Mouse (Mus musculus): Measurements from ENCODE around the gene Icam4.
A peak's percentile ranks its signal among the peaks of the same experiment; 100 is the strongest.
"Not testable (repeated sequence)": the region's sequence is repeated elsewhere in the genome, so short reads cannot be mapped to it uniquely, and the experiment has no call there.

The Icam4 gene

GRCm38 (mm10) chr9:21033136-21033535 is 4.0 kb downstream of the Icam4 start:
- DNase-seq (ENCODE audit: low read depth in 1 of 2, low spot score in 2 of 2): peak; percentile 68 to 84

DNA sequence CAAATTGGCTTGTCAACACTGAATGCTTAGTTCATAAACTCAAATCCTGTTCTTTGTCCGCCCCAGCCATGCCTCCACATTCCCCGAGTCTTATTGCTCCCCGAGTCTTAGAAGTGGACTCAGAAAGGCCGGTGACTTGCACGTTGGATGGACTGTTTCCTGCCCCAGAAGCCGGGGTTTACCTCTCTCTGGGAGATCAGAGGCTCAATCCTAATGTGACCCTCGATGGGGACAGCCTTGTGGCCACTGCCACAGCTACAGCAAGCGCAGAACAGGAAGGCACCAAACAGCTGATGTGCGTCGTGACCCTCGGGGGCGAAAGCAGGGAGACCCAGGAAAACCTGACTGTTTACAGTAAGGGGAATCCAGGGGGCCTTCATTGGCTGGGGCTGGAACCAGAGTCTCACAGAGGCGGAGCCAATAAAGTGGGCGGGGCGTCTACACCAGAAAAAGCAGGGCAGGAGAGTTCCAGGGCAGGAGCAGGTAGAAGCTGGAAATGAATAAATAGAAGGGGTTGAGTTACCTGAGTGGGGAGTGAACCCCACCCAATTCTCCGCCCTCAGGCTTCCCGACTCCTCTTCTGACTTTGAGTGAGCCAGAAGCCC is 5.4 kb downstream of the Icam4 start:
- no peak for DNase-seq (ENCODE audit: low read depth in 1 of 2, low spot score in 2 of 2)

DNA sequence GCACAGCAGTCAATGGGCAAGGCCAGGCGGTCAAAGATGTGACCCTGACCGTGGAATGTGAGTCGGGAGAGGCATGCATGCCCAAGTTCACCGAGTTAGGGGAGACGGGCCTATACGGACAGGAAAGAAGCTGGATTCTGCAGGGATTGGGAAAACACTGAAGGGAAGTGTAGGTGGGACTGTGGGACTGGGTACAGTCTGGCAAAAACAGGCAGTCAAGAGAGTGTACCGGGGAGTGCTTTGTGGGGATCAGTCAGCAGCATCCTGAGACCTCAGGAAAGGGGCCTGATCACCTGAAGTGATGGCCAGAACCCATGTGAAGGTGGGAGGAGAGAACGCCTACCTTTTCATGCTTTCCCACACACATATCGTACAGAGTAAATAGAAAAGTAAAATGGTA is 6.4 kb downstream of the Icam4 start:
- DNase-seq (ENCODE audit: low read depth in 1 of 2, low spot score in 2 of 2): no peak

GRCm38 (mm10) chr9:21036161-21036560 is 7.0 kb downstream of the Icam4 start:
- no peak for DNase-seq (ENCODE audit: low read depth in 1 of 2, low spot score in 2 of 2)

GRCm38 (mm10) chr9:21036666-21037065 is 7.5 kb downstream of the Icam4 start:
- DNase-seq (ENCODE audit: low read depth in 1 of 2, low spot score in 2 of 2): no peak

- DNase-seq (ENCODE audit: low read depth in 1 of 2, low spot score in 2 of 2): no peak
Measured at GRCm38 (mm10) chr9:21037481-21037891, 8.3 kb downstream of the Icam4 start.

GRCm38 (mm10) chr9:21039779-21040178 is 10.6 kb downstream of the Icam4 start:
- DNase-seq (ENCODE audit: low read depth in 1 of 2, low spot score in 2 of 2): no peak

GRCm38 (mm10) chr9:21041308-21041707 is 12.1 kb downstream of the Icam4 start:
- no peak for DNase-seq (ENCODE audit: low read depth in 1 of 2, low spot score in 2 of 2)

DNA sequence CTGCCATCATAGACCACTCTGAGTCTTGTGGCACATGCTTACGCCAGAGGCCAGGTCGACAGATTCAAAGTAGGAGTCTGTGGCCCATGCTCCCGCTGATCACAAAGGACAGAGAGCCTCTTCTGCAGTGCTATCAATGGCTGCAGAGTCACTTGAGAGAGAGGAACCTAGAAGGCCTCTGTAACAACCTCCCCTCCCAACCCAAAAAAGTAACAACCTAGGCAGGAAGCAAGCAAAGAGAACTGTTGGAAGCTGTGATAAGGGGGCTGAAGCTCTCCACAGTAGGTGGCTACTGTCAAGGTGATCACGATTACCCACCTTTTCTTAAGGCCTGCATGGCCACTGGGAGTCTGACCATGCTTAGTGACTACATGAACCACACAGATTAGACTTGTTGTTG is 14.4 kb downstream of the Icam4 start:
- DNase-seq (ENCODE audit: low read depth in 1 of 2, low spot score in 2 of 2): no peak

DNA sequence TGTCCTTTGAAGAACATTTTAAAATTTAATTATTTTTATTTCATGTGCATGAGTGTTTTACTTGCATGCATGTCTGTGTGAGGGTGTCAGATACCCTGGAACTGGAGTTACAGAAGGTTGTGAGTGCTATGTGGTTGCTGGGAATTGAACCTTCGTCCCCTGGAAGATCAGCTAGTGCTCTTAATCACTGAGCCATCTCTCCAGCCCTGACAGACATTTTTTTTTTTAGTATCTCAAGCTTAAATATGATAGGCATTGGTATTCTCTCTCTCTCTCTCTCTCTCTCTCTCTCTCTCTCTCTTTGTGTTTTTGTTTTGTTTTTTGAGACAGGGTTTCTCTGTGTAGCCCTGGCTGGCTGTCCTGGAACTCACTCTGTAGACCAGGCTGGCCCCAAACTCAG is 15.6 kb downstream of the Icam4 start:
- DNase-seq (ENCODE audit: low read depth in 1 of 2, low spot score in 2 of 2): not testable (repeated sequence)

DNA sequence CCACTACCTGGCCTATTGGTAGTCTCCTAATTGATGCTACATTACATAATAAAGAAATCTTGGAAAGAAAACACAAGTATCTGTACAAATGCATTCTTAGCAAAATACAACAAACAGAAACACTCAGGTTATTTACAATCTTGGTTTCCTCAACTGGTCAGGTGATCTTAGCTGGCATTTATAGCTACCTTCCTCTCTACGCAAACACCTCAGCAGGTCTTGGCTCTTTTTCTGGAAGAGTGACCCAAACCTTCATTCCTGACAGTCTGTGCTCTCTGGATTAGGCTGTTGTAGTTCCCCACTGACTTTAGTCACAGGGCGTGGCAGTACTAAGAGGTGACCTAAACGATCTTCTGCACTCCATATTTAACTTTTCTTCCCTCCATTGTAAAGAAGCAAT is 16.1 kb downstream of the Icam4 start:
- no peak for DNase-seq (ENCODE audit: low read depth in 1 of 2, low spot score in 2 of 2)

DNA sequence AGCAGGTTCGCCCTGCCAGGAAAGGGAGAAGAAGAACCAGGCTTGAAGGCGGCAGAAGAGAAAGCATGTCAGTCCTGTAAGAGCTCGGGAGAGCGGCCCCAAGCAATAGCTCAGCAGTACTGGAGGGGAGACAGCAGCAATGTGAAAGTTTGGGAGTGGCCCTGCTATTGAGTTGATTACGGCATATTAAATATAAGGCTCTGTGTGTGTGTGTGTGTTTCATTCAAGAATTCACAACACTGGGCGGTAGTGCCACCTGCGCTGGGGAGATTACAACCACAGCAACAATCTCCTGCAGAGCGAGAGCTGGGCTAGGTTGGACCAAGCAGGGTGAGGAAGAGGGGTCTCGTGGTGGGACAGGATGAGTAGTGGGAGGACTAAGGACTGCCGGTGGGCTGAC is 22.4 kb downstream of the Icam4 start:
- no peak for DNase-seq (ENCODE audit: low read depth in 1 of 2, low spot score in 2 of 2)

- DNase-seq (ENCODE audit: low read depth in 1 of 2, low spot score in 2 of 2): no peak
Measured at GRCm38 (mm10) chr9:21062928-21063327, 33.8 kb downstream of the Icam4 start.

- DNase-seq (ENCODE audit: low read depth in 1 of 2, low spot score in 2 of 2): no peak
Measured at GRCm38 (mm10) chr9:21067006-21067684, 38.0 kb downstream of the Icam4 start, which contains the start of gene Zglp1. Zglp1 (minus strand) TSS chr9:21067093.

DNA sequence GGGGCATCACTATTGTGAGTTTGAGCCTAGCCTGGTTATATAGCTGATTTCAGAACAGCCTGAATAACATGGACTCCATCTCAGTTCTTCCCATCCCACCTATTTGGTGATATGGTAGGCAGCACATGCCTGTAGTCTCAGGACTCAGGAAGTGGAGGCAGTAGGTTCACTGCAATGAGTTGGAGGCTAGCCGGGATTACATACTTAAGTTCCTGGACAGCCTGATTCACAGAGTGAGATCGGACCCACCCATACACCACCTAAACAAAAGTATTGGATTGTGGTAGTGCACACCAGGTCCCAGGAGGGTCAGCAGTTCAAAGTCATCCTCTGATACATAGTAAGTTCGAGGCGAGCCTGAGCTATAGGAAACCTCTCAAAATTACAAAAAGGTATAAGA is 43.5 kb downstream of the Icam4 start:
- no peak for DNase-seq (ENCODE audit: low read depth in 1 of 2, low spot score in 2 of 2)

DNA sequence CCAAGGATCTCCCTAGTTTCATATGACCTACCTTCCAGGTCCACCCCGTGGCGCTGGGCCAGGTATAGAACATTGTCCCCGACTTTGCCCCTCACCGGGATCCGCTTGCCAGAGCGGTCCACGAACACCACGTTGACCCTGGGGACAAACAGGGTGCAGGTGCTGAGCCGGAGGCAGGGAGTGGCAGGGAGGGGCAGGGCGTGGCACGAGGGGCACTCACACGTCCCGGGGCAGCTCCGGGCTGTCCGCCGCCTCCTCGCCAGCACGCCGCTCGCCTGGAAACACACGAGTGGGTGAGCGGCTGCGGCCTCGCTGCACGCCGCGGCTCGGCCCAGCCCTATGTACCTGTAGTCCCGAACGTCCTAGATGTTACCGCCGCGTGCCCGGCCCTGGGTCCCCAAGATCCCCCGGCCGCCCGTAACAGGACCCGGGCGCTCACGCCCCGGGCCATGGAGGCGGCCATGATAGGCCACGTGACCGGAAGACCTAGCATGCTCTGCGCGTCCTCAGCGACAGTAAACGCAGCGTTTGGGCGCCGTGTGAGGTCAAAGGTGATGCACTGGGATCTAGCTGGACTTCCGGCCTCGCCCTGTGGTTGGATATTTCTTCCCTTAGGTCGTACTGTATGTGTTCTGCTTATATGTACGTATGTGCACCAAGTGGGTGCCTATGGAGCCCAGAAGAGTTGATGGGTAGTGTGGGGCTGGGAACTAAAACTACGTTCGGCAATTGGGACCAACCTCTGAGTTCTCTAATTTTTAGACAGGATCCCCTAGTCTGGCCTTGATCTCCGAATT is 44.1 kb downstream of the Icam4 start, which contains the start of the genes Gm49373 and Fdx1l:
Gene Gm49373 (minus strand): TSS at position 53 of the 797 bp plus-strand sequence.
Gene Fdx1l (minus strand): TSS at position 571 of the 797 bp plus-strand sequence.
- peak; percentile 56 to 77 for DNase-seq (ENCODE audit: low read depth in 1 of 2, low spot score in 2 of 2)

DNA sequence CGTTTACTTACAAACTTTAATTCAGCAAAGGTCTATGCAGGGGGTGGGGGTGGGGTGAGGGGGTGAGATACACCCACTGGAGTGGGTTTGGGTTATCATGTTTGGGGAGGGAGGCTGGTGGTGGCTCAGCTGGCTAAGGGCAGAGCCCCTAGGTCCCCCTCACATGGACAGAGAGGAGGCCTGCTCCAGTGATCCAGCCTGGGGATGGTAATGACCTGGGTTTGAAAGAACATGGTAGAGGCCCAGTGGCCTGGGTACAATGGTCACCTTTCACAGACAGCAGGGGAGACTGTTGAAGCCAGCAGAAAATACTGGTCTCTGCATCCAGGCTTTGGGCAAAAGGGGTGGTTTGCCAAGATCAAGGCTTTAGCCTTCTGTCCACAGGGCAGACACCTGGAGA is 45.0 kb downstream of the Icam4 start:
- DNase-seq (ENCODE audit: low read depth in 1 of 2, low spot score in 2 of 2): no peak

DNA sequence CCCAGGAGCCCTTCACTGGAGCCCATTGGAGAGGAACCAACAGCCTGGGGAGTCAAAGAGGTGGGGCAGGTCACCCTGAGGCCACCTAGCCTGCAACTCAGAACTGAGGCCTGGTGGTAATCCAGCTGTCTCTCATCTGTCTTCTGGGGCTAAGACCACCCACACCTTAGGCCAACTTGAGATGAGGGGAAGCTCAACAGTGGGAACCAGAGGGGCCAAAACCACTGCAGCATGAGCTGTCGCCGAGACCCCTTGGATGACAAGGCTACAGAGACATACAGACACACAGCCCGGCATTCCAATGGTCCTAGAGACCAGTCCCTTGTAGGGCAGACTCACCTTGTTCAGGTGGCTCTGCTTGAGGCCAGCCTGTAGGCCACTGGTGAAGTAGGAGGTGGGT is 46.5 kb downstream of the Icam4 start:
- no peak for DNase-seq (ENCODE audit: low read depth in 1 of 2, low spot score in 2 of 2)

Measured in monocyte, adult 2 months (primary cell).